Mouse (Mus musculus): ENCODE results near the gene Krt80. TPM values are rescaled to one million over a fixed set of nuclear protein-coding genes. Genes with fewer than 3 reads are reported as not detected.

Gene Krt80
- polyA plus RNA-seq (2015; fragmentation: Nextera tagmentation; extraction: Ambion mirVana): 0.05 TPM in 2 replicates

DNA sequence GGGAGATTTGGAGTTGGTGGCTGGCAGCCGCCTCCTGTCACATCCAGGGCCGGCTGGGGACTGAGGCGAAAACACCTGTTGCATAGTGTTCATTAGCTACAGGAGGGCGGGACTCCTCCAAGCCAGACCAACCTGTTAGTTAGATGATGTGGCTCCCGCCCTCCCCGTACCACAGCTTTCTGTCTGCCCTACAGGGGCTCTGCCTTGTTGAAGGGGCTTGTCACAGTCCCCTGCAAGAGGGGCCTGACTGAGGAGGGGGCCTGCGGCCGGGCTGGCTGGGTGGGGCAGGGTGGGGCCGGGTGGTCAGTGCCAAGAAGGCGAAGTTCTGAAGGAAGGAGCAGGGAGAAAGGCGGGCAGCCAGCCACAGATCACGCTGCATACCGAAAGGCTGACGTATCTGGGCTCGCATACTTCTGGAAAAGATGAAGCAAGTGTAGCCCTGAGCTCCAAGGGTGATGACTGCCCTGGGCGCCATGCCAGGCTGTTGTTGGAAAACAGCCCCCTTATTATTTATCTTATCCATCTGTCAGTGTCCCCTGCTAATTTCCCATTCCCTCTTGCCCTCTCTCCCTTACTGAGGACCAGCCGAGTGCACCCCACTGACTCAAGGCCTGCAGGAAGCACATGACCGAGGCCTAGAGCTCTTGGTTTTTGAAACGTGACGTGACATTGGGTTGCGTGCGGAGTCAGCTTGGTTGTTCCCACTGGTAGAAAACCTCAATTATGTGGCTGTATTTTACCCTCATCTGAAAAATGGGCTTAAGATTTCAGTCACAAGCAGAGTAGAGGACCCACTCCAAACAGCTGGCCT is at the start of gene Krt80:
Gene Krt80, minus strand, starts transcription at position 62 of the 811 bp plus-strand sequence.
- Histone ChIP-seq H3K4me1 (peaks cover 9% of the 10 kb centered on the region), H3K9me3 (replicated peaks) (no peaks in the 10 kb centered on the region), H3K4me2 (no peak within 1 kb of the TSS), H3K9ac (no peak within 1 kb of the TSS), H3K27me3 (no peaks in the 10 kb centered on the region; the same call in 1 of the 2 replicates), H3K27ac (no peak within 1 kb of the TSS), H3K36me3 (ENCODE audit: poor library complexity, severe bottlenecking) (no peaks in the 10 kb centered on the region), H3K4me3 (no peak within 1 kb of the TSS)
- 61% methylated on average over 22 of the region's 22 CpGs for WGBS
- ATAC-seq: 0 out of 2 replicates have a peak, but pooled peaks have one; percentile 19

DNA sequence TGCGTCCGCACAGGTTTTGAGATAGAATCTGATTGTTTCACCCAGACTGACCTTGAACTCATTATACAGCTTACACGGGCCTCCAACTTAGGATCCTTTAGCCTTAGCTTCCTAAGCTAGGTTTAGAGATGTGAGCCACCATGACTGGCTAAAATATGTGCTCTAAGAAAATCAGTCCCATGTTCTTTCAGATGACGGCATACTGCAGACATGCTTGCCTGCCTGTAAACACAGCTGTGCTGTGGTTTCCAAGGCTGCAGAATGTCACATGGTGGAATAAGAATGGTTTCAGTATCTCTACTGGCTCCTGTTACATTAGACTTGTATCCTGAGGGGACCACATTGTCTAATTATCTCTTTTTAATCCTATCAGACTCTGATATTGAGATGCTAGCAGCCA is 49.0 kb upstream of the Krt80 start:
- no peak for ATAC-seq
- H3K4me2 ChIP-seq: no peak overlapping the region
- 84% methylated on average over 4 of the region's 4 CpGs for WGBS
- H3K36me3 ChIP-seq (ENCODE audit: poor library complexity, severe bottlenecking): no peaks in the 10 kb centered on the region
- no peak overlapping the region for H3K4me3 ChIP-seq
- no peak overlapping the region for H3K9ac ChIP-seq
- H3K27ac ChIP-seq: no peak overlapping the region
- peaks cover 6% of the 10 kb centered on the region; the same call in 1 of the 2 replicates for H3K27me3 ChIP-seq
- no peaks in the 10 kb centered on the region for H3K9me3 ChIP-seq (replicated peaks)
- no peaks in the 10 kb centered on the region for H3K4me1 ChIP-seq

DNA sequence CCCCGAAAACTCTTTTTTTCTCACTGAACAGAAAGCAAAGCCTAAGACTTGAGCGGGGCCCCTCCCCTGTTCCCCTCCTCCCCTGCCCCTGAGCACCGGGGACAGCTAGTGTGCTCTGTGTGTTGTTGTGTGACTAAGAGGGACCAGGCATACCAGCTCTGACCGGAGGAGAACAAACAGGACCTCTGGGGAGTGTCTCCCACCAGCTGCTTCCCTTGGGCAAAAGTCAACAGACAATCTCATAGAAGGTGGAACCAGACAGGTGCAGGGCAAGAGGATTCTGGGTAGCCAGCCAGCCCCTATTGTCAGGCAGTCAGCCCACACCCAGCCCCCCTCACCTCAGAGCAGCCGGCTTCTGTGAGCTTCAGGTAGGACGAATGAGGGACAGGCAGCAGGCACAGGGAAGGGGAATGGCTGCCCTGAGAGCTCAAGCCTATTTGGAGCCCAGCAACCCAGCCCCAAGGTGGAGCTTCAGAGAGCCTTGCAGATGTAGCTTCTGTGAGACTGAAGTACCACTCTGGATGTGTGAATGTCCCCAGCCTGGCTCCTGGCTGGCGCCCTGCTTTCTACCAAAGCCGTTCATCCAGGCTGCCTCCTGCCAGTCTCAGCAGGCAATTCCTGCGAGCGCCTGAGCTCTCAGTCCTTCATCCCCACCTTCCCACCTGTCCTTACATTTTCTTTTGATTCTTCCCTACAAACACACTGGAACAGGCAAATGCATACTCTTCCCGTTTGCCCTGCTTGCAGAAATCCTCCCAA is 45.0 kb upstream of the Krt80 start:
- H3K4me3 ChIP-seq: no peak overlapping the region
- no peak overlapping the region for H3K4me2 ChIP-seq
- H3K9me3 ChIP-seq (replicated peaks): no peaks in the 10 kb centered on the region
- H3K27me3 ChIP-seq: peaks cover 39% of the 10 kb centered on the region
- no peak overlapping the region for H3K27ac ChIP-seq
- H3K9ac ChIP-seq: no peak overlapping the region
- no peaks in the 10 kb centered on the region for H3K4me1 ChIP-seq
- no peaks in the 10 kb centered on the region for H3K36me3 ChIP-seq (ENCODE audit: poor library complexity, severe bottlenecking)
- no peak for ATAC-seq
- 45% methylated on average over 11 of the region's 11 CpGs for WGBS

DNA sequence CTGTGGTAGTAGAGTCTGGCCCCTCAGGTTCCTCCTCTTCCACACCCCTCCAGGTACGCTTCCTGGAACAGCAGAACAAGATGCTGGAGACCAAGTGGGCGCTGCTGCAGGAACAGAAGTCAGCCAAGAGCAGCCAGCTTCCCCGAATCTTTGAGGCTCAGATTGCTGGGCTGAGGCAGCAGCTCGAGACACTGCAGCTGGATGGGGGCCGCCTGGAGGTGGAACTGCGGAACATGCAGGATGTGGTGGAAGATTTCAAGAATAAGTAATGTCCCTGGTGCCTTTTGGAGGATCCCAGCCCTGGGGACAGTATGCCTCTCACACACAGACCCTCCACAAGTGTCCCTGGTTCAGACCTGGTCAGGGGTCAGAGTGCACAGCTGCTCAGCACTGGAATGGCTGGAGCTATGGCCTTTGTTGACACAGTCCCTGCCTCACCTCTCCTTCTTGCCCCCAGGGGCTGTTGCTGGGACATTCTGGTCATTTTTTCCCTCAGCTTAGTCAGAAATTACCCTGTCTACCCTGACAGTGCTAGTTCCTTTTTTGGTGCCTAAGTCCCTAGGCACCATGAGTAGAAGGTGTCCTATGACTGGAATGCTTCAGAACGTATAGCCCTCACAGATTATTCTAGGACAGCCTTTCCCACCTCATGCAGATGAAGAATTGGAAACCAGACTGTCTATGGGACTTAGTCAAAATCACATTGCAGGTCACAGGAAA is 44.1 kb upstream of the Krt80 start:
- ATAC-seq: no peak
- 56% methylated on average over 7 of the region's 7 CpGs for WGBS
- no peaks in the 10 kb centered on the region for H3K36me3 ChIP-seq (ENCODE audit: poor library complexity, severe bottlenecking)

DNA sequence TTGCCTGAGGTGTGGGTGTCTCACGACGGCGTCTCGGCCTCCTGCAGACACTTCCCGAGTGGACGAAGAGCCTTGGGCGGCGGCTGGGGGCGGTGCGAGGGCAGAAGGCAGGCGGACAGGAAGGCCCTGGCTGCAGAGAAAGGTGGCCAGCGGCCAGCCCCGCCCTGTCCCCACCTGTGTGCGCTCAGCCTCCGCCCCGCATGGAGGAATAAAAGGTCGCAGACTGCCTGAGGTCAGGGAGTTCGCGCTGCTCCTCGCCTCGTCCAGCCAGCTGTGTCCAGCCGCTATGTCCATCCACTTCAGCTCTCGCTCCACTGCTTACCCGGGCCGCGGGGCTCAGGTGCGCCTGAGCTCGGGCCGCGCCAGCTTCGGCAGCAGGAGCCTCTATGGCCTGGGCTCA is 42.2 kb upstream of the Krt80 start:
- Histone ChIP-seq H3K4me2 (no peak overlapping the region), H3K36me3 (ENCODE audit: poor library complexity, severe bottlenecking) (no peaks in the 10 kb centered on the region), H3K27ac (no peak overlapping the region), H3K4me1 (no peaks in the 10 kb centered on the region), H3K9ac (no peak overlapping the region), H3K4me3 (no peak overlapping the region), H3K9me3 (replicated peaks) (no peaks in the 10 kb centered on the region), H3K27me3 (peaks cover 39% of the 10 kb centered on the region)
- no peak for ATAC-seq
- 22% methylated on average over 31 of the region's 31 CpGs for WGBS

More for the DNA sequence above, 44.1 kb upstream of the Krt80 start:
- Histone ChIP-seq H3K27me3 (peaks cover 39% of the 10 kb centered on the region), H3K4me1 (no peaks in the 10 kb centered on the region), H3K9ac (no peak overlapping the region), H3K27ac (no peak overlapping the region), H3K4me3 (no peak overlapping the region), H3K9me3 (replicated peaks) (no peaks in the 10 kb centered on the region), H3K4me2 (no peak overlapping the region)

DNA sequence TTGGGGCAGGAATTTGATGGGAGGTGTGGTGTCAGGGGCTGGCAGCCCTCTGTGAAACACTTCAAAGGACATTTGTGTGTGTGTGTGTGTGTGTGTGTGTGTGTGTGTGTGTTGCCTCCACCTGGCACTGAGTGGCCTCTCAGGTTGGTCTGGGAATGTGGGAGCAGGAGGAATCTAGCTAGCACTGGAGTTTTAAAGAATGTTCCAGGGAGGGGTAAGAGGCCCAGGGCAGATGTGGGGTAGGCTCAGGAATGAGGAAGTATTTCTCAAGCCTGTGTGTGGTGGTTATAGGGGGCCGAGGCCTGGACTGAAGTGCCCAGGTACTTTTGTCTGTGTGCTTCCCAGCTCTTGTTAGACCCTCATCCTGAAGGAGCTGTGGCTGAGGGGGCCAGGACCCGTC is 40.8 kb upstream of the Krt80 start, which contains the start of gene Krt7:
Gene Krt7, plus strand, starts transcription at position 269 of the 400 bp plus-strand sequence.
- 55% methylated on average over 2 of the region's 2 CpGs for WGBS
- no peaks in the 10 kb centered on the region for H3K9me3 ChIP-seq (replicated peaks)

DNA sequence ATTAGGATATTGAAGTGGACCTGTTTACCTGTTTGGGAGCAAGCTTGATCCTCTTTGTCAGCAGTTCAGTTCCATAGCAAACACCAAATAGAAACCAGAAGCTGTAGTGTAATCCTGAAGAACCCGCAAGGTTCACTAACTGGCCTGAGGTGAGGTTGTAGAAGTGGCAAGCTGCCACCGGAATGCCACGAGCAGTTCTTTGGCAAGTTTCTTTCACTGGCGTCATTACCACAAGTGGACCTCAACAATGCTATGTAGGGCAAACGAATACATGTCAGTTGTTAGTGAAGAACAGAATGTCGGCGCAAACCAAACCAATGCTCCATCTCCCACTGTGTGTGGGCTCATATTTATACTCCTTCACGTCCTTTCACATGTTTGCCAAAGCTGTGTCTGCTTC is 28.3 kb upstream of the Krt80 start:
- H3K36me3 ChIP-seq (ENCODE audit: poor library complexity, severe bottlenecking): no peaks in the 10 kb centered on the region
- no peak overlapping the region for H3K4me3 ChIP-seq
- no peaks in the 10 kb centered on the region for H3K9me3 ChIP-seq (replicated peaks)
- H3K27ac ChIP-seq: no peak overlapping the region
- no peaks in the 10 kb centered on the region for H3K4me1 ChIP-seq
- no peak for ATAC-seq
- 77% methylated on average over 8 of the region's 8 CpGs for WGBS
- no peak overlapping the region for H3K9ac ChIP-seq
- H3K27me3 ChIP-seq: no peaks in the 10 kb centered on the region
- H3K4me2 ChIP-seq: no peak overlapping the region

More for the DNA sequence above, 40.8 kb upstream of the Krt80 start, which contains the start of gene Krt7:
- H3K27ac ChIP-seq: no peak within 1 kb of the TSS
- H3K9ac ChIP-seq: no peak within 1 kb of the TSS
- H3K4me3 ChIP-seq: no peak within 1 kb of the TSS
- ATAC-seq: no peak
- no peaks in the 10 kb centered on the region for H3K36me3 ChIP-seq (ENCODE audit: poor library complexity, severe bottlenecking)
- H3K4me1 ChIP-seq: no peaks in the 10 kb centered on the region
- peaks cover 39% of the 10 kb centered on the region for H3K27me3 ChIP-seq
- no peak within 1 kb of the TSS for H3K4me2 ChIP-seq

- H3K9ac ChIP-seq: no peak overlapping the region
- WGBS: 92% methylated on average over 2 of the region's 2 CpGs
These were observed 27.7 kb upstream of the Krt80 start for GRCm38 (mm10) chr15:101397683-101398082.

DNA sequence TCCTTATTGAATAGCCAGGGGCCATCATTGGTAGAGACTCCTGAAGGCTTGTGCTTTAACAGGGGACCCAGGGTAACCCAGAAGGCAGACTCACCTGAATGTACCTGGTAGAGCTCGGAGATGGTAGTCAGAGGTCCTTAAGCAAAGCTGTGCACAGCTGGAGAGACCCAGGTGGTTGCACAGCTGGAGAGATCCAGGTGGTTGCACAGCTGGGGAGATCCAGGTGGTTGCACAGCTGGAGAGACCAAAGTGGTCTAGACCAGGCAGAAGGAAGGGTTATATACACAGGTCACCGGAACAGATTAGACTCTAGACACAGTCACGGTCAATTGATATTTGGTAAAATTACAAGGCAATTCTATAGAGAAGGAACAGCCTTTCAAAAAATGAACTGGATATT is 27.0 kb upstream of the Krt80 start:
- no peak overlapping the region for H3K9ac ChIP-seq
- H3K36me3 ChIP-seq (ENCODE audit: poor library complexity, severe bottlenecking): no peaks in the 10 kb centered on the region
- H3K4me2 ChIP-seq: no peak overlapping the region
- H3K4me1 ChIP-seq: no peaks in the 10 kb centered on the region
- H3K27ac ChIP-seq: no peak overlapping the region
- 90% methylated on average over 3 of the region's 3 CpGs for WGBS
- H3K9me3 ChIP-seq (replicated peaks): no peaks in the 10 kb centered on the region
- H3K27me3 ChIP-seq: no peaks in the 10 kb centered on the region
- ATAC-seq: no peak
- H3K4me3 ChIP-seq: no peak overlapping the region

More at GRCm38 (mm10) chr15:101397683-101398082, 27.7 kb upstream of the Krt80 start:
- no peak overlapping the region for H3K4me2 ChIP-seq
- no peaks in the 10 kb centered on the region for H3K36me3 ChIP-seq (ENCODE audit: poor library complexity, severe bottlenecking)
- no peak overlapping the region for H3K4me3 ChIP-seq
- H3K4me1 ChIP-seq: no peaks in the 10 kb centered on the region
- H3K9me3 ChIP-seq (replicated peaks): no peaks in the 10 kb centered on the region
- ATAC-seq: no peak
- H3K27ac ChIP-seq: no peak overlapping the region
- H3K27me3 ChIP-seq: no peaks in the 10 kb centered on the region

- Histone ChIP-seq H3K4me2 (no peak overlapping the region), H3K27me3 (no peaks in the 10 kb centered on the region), H3K4me1 (no peaks in the 10 kb centered on the region), H3K9ac (no peak overlapping the region), H3K4me3 (no peak overlapping the region), H3K9me3 (replicated peaks) (no peaks in the 10 kb centered on the region), H3K36me3 (ENCODE audit: poor library complexity, severe bottlenecking) (no peaks in the 10 kb centered on the region), H3K27ac (no peak overlapping the region)
- WGBS: 76% methylated on average over 7 of the region's 7 CpGs
- no peak for ATAC-seq
These were observed 26.5 kb upstream of the Krt80 start for GRCm38 (mm10) chr15:101396466-101396865.

- H3K9ac ChIP-seq: no peak overlapping the region
- H3K4me1 ChIP-seq: no peaks in the 10 kb centered on the region
- no peaks in the 10 kb centered on the region for H3K36me3 ChIP-seq (ENCODE audit: poor library complexity, severe bottlenecking)
- H3K27ac ChIP-seq: no peak overlapping the region
- H3K27me3 ChIP-seq: no peaks in the 10 kb centered on the region
- H3K9me3 ChIP-seq (replicated peaks): no peaks in the 10 kb centered on the region
- H3K4me2 ChIP-seq: no peak overlapping the region
- no peak for ATAC-seq
- no peak overlapping the region for H3K4me3 ChIP-seq
- WGBS: 62% methylated on average over 7 of the region's 7 CpGs
These were observed 24.9 kb upstream of the Krt80 start for GRCm38 (mm10) chr15:101394908-101395307.

DNA sequence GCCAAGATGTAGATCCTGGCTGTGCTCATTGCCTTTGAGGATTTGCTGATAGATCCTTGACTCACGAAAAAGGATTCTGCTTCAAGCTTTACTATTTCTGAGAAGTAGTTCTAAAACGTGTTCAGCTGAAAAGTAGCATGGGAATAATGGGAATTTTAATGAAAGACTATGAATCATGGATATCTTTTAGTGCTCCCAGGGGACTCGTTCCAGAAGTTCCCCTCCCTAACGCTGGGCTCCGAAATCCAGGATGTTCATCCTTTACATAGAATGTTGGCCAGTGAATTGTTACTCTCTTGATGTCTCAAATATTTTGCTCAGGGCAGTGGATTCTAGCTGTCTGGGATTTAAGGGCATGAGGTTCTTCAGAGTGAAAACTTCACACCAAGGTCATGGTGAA is 22.3 kb upstream of the Krt80 start:
- H3K9ac ChIP-seq: no peak overlapping the region
- H3K4me3 ChIP-seq: no peak overlapping the region
- no peaks in the 10 kb centered on the region for H3K4me1 ChIP-seq
- WGBS: 86% methylated on average over 5 of the region's 5 CpGs
- H3K9me3 ChIP-seq (replicated peaks): no peaks in the 10 kb centered on the region
- H3K27ac ChIP-seq: no peak overlapping the region
- ATAC-seq: no peak
- no peak overlapping the region for H3K4me2 ChIP-seq
- no peaks in the 10 kb centered on the region for H3K36me3 ChIP-seq (ENCODE audit: poor library complexity, severe bottlenecking)
- no peaks in the 10 kb centered on the region for H3K27me3 ChIP-seq
